Mouse (Mus musculus) heart, adult 2 months (tissue): Measurements from ENCODE around the gene Itgb8.

Source experiments
- CTCF ChIP-seq: fragments of 200-600 bp; IDR thresholded peaks from 2 replicates; pipeline ENCODE4 v1.8.1; 2022; ENCODE audit warnings: antibody characterized with exemption, mild to moderate bottlenecking, moderate library complexity
- EP300 ChIP-seq: fragments of 200-500 bp; IDR thresholded peaks from 2 replicates; pipeline ENCODE4 v1.6.1; 2011; ENCODE audit warnings: low read depth, low read length, control low read depth; ENCODE audit not compliant: insufficient read depth

- TF ChIP-seq EP300 = no peak
- TF ChIP-seq CTCF = no peak
These were observed 31.7 kb downstream of the Itgb8 start for GRCm38 (mm10) chr12:119206711-119207463.
